Mouse (Mus musculus) liver, embryonic 13.5 days (tissue): Measurements from ENCODE around the gene Cenpc1. TPM values are rescaled to one million over a fixed set of nuclear protein-coding genes. Genes with fewer than 3 reads are reported as not detected.
A peak's percentile ranks its signal among the peaks of the same experiment; 100 is the strongest.

ENCODE experiments used
- ATAC-seq: fragments of 200-750 bp; cut with Nextera tagmentation; 2 replicates; pipeline ENCODE4 v1.8.0; 2017; ENCODE audit warnings: low read depth, mild to moderate bottlenecking, moderate number of reproducible peaks, moderate library complexity
- DNase-seq: peaks from one replicate; pipeline ENCODE4 v3.0.0; 2022
- H3K27ac ChIP-seq: fragments of 300-500 bp; sonication (generic); 2 replicates; pipeline ENCODE4 v1.5.1; 2015; ENCODE audit warnings: moderate library complexity, mild to moderate bottlenecking, inconsistent platforms
- H3K27me3 ChIP-seq: fragments of 300-500 bp; sonication (generic); 2 replicates; pipeline ENCODE4 v1.6.1; 2015; ENCODE audit warnings: mild to moderate bottlenecking, inconsistent platforms
- H3K36me3 ChIP-seq: fragments of 300-500 bp; sonication (generic); 2 replicates; pipeline ENCODE4 v1.6.1; 2015; ENCODE audit warnings: mild to moderate bottlenecking, inconsistent platforms
- H3K4me1 ChIP-seq: fragments of 300-500 bp; sonication (generic); replicated peaks from 2 replicates; pipeline ENCODE4 v1.6.1; 2015; ENCODE audit warnings: inconsistent platforms
- H3K4me2 ChIP-seq: fragments of 300-500 bp; sonication (generic); 2 replicates; pipeline ENCODE4 v1.6.1; 2015; ENCODE audit warnings: inconsistent platforms, mild to moderate bottlenecking, moderate library complexity
- H3K4me3 ChIP-seq: fragments of 300-500 bp; sonication (generic); replicated peaks from 2 replicates; pipeline ENCODE4 v1.5.1; 2015; ENCODE audit warnings: mild to moderate bottlenecking, inconsistent platforms
- H3K9ac ChIP-seq: fragments of 300-500 bp; sonication (generic); 2 replicates; pipeline ENCODE4 v1.6.1; 2015; ENCODE audit warnings: mild to moderate bottlenecking, inconsistent platforms
- H3K9me3 ChIP-seq: fragments of 300-500 bp; sonication (generic); replicated peaks from 2 replicates; pipeline ENCODE4 v1.6.1; 2016; ENCODE audit warnings: inconsistent platforms
- WGBS: fragments of 180-500 bp; shearing (Covaris S2); methylation state at CpG from one replicate; pipeline ENCODE4 v1.1.7; 2015; ENCODE audit not compliant: insufficient replicate concordance; 5-methylcytosine and 5-hydroxymethylcytosine counted together
- polyA plus RNA-seq: library from polyadenylated mRNA; unstranded; fragments of >200 nt; fragmentation: Nextera tagmentation; extraction: Ambion mirVana; gene quantifications from 2 replicates; pipeline ENCODE4 v1.2.1, GENCODE M21; 2015

The Cenpc1 gene
- polyA plus RNA-seq, 1 experiment from 2014 or later, result 16.0 TPM

- no peaks in the 10 kb centered on the region for H3K4me1 ChIP-seq
These were observed 13.4 kb upstream of the Cenpc1 start for GRCm38 (mm10) chr5:86078720-86079334.

GRCm38 (mm10) chr5:86072756-86073386 is 7.5 kb upstream of the Cenpc1 start:
- ATAC-seq (no peak), DNase-seq (no peak)
- Histone ChIP-seq H3K27me3 (no peaks in the 10 kb centered on the region), H3K36me3 (no peaks in the 10 kb centered on the region), H3K4me2 (0 out of 2 replicates have a peak overlapping the region, but pooled peaks have one; percentile 24), H3K4me3 (no peak overlapping the region), H3K9me3 (no peaks in the 10 kb centered on the region), H3K27ac (no peak overlapping the region), H3K9ac (no peak overlapping the region), H3K4me1 (peaks cover 14% of the 10 kb centered on the region)
- 61% methylated on average over 4 of the region's 4 CpGs for WGBS

More at GRCm38 (mm10) chr5:86078720-86079334, 13.4 kb upstream of the Cenpc1 start:
- H3K36me3 ChIP-seq, result no peaks in the 10 kb centered on the region
- DNase-seq (no peak), ATAC-seq (no peak)
- H3K27ac ChIP-seq, result no peak overlapping the region
- WGBS, result 59% methylated on average over 3 of the region's 3 CpGs
- no peaks in the 10 kb centered on the region for H3K9me3 ChIP-seq
- H3K27me3 ChIP-seq, result no peaks in the 10 kb centered on the region
- H3K9ac ChIP-seq, result no peak overlapping the region
- H3K4me2 ChIP-seq, result no peak overlapping the region
- no peak overlapping the region for H3K4me3 ChIP-seq

- Histone ChIP-seq H3K9me3 (no peaks in the 10 kb centered on the region), H3K4me3 (peak within 1 kb of the TSS; percentile 26), H3K27ac (no peak within 1 kb of the TSS), H3K27me3 (no peaks in the 10 kb centered on the region), H3K9ac (peak within 1 kb of the TSS; percentile 33; the same call in 1 of the 2 replicates), H3K4me2 (peak within 1 kb of the TSS; percentile 48), H3K4me1 (peaks cover 23% of the 10 kb centered on the region), H3K36me3 (no peaks in the 10 kb centered on the region)
- 25% methylated on average over 7 of the region's 7 CpGs for WGBS
- ATAC-seq (no peak), DNase-seq (no peak)
These were observed 6.2 kb upstream of the Cenpc1 start, which contains the start of gene Stap1 for GRCm38 (mm10) chr5:86071538-86071937. Gene Stap1 (plus strand): TSS chr5:86071746.

- Histone ChIP-seq H3K27ac (no peak overlapping the region), H3K4me3 (no peak overlapping the region), H3K4me1 (peaks cover 31% of the 10 kb centered on the region), H3K4me2 (no peak overlapping the region), H3K9me3 (no peaks in the 10 kb centered on the region), H3K27me3 (no peaks in the 10 kb centered on the region), H3K9ac (no peak overlapping the region), H3K36me3 (no peaks in the 10 kb centered on the region)
- DNase-seq, result peak; percentile 5
- WGBS, result 35% methylated on average over 6 of the region's 6 CpGs
- no peak for ATAC-seq
These were observed 3.7 kb upstream of the Cenpc1 start for GRCm38 (mm10) chr5:86069121-86069520.

- no peak overlapping the region for H3K27ac ChIP-seq
- peaks cover 38% of the 10 kb centered on the region for H3K4me1 ChIP-seq
- 21% methylated on average over 3 of the region's 3 CpGs for WGBS
- no peaks in the 10 kb centered on the region for H3K27me3 ChIP-seq
- H3K4me3 ChIP-seq, result no peak overlapping the region
- H3K9me3 ChIP-seq, result no peaks in the 10 kb centered on the region
- ATAC-seq (no peak), DNase-seq (no peak)
- H3K9ac ChIP-seq, result no peak overlapping the region
- H3K4me2 ChIP-seq, result 0 out of 2 replicates have a peak overlapping the region, but pooled peaks have one; percentile 12
- no peaks in the 10 kb centered on the region for H3K36me3 ChIP-seq
These were observed 3.1 kb upstream of the Cenpc1 start for GRCm38 (mm10) chr5:86068451-86068850.

- Histone ChIP-seq H3K27me3 (no peaks in the 10 kb centered on the region), H3K4me2 (peak overlapping the region; percentile 81), H3K36me3 (no peaks in the 10 kb centered on the region), H3K4me3 (peak overlapping the region; percentile 61), H3K4me1 (peaks cover 42% of the 10 kb centered on the region), H3K9ac (peak overlapping the region; percentile 69), H3K27ac (peak overlapping the region; percentile 67), H3K9me3 (no peaks in the 10 kb centered on the region)
- under 1% methylated on average over 17 of the region's 17 CpGs for WGBS
- ATAC-seq, result peak; percentile 10; the same call in 1 of the 2 replicates
- DNase-seq, result peak; percentile 79
These were observed 1.2 kb upstream of the Cenpc1 start for GRCm38 (mm10) chr5:86066551-86066929.

- no peaks in the 10 kb centered on the region for H3K9me3 ChIP-seq
- H3K36me3 ChIP-seq, result no peaks in the 10 kb centered on the region
- WGBS, result under 1% methylated on average over 17 of the region's 17 CpGs
- peak; percentile 50 for ATAC-seq
- peak overlapping the region; percentile 81 for H3K4me2 ChIP-seq
- peak overlapping the region; percentile 69 for H3K9ac ChIP-seq
- DNase-seq, result no peak
- no peaks in the 10 kb centered on the region for H3K27me3 ChIP-seq
- H3K4me1 ChIP-seq, result peaks cover 42% of the 10 kb centered on the region
- peak overlapping the region; percentile 67 for H3K27ac ChIP-seq
- peak overlapping the region; percentile 61 for H3K4me3 ChIP-seq
These were observed 630 bp upstream of the Cenpc1 start for GRCm38 (mm10) chr5:86065876-86066550.

- peak overlapping the region; percentile 84; the same call in 1 of the 2 replicates for H3K9ac ChIP-seq
- H3K4me3 ChIP-seq, result peak overlapping the region; percentile 78
- H3K9me3 ChIP-seq, result no peaks in the 10 kb centered on the region
- peaks cover 3% of the 10 kb centered on the region for H3K36me3 ChIP-seq
- no peaks in the 10 kb centered on the region for H3K27me3 ChIP-seq
- DNase-seq (no peak), ATAC-seq (no peak)
- H3K4me1 ChIP-seq, result peaks cover 34% of the 10 kb centered on the region
- 29% methylated on average over 1 of the region's 1 CpGs for WGBS
- no peak overlapping the region for H3K27ac ChIP-seq
- peak overlapping the region; percentile 60 for H3K4me2 ChIP-seq
These were observed 1.9 kb downstream of the Cenpc1 start for GRCm38 (mm10) chr5:86063501-86063900.

GRCm38 (mm10) chr5:86029820-86030219 is 35.6 kb downstream of the Cenpc1 start:
- no peaks in the 10 kb centered on the region for H3K9me3 ChIP-seq
- H3K27me3 ChIP-seq, result no peaks in the 10 kb centered on the region
- ATAC-seq (no peak), DNase-seq (no peak)
- no peak overlapping the region for H3K27ac ChIP-seq
- H3K9ac ChIP-seq, result no peak overlapping the region
- 65% methylated on average over 2 of the region's 2 CpGs for WGBS
- H3K36me3 ChIP-seq, result peaks cover 41% of the 10 kb centered on the region
- no peak overlapping the region for H3K4me3 ChIP-seq
- H3K4me1 ChIP-seq, result no peaks in the 10 kb centered on the region
- H3K4me2 ChIP-seq, result no peak overlapping the region

GRCm38 (mm10) chr5:85996545-85997510 is 68.6 kb downstream of the Cenpc1 start:
- Histone ChIP-seq H3K27me3 (no peaks in the 10 kb centered on the region), H3K27ac (no peak overlapping the region), H3K9me3 (no peaks in the 10 kb centered on the region), H3K4me2 (no peak overlapping the region), H3K4me3 (no peak overlapping the region), H3K9ac (no peak overlapping the region), H3K4me1 (no peaks in the 10 kb centered on the region), H3K36me3 (no peaks in the 10 kb centered on the region)
- ATAC-seq, result no peak
- DNase-seq, result no peak
- WGBS, result 66% methylated on average over 6 of the region's 6 CpGs
